Mouse (Mus musculus): ENCODE results near the gene Iqce. TPM values are rescaled to one million over a fixed set of nuclear protein-coding genes. Genes with fewer than 3 reads are reported as not detected.

Gene Iqce
- polyA plus RNA-seq, 1 experiment from 2014 or later, result 30.8 TPM

DNA sequence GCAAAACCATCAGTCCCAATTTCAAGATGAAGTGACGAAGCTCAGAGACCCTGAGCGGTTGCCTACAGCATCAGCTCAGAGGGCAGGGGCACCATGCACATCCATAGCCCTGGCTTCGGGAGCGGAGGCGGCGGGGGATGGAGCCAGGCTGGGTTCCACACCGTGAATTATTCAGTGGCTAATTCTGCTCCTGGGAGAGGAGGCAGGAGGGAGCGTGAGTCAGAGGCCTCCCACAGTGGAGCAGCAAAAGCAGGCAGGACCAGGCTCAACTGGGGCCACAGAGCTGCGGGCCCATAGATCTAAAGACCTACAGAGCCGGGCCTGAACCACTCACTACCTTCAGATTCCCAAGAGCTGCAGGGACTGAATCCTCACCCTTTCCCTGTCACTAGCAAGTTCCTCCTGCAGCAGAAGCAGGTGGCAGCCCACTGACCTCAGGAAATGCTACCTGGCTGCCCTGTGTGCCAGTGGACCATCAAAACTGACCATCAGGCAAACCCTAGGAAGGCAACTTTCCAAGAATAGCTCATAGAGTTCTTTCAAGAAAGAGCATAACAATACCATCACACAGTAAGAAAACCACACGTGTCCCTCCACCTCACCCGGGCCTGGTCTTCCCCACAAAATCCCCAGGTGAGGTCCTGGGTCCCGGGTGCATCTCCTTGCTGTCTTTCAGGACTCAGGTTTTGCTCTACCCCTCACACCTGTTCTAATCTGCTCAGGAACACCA, 55.0 kb downstream of the Iqce start:
- Histone ChIP-seq H3K4me2 (ENCODE audit: low read length) (peak overlapping the region; percentile 100), H3K9me3 (ENCODE audit: control insufficient read depth, low read length) (no peaks in the 10 kb centered on the region), H3K36me3 (ENCODE audit: control insufficient read depth, insufficient read depth) (peaks cover 5% of the 10 kb centered on the region; the same call in 1 of the 2 replicates), H3K27ac (ENCODE audit: low read length) (peak overlapping the region; percentile 93), H3K4me1 (replicated peaks; ENCODE audit: control insufficient read depth, insufficient read depth, low read length) (peaks cover 51% of the 10 kb centered on the region), H3K27me3 (replicated peaks; ENCODE audit: control insufficient read depth, insufficient read depth, low read length) (no peaks in the 10 kb centered on the region), H3K9ac (replicated peaks; ENCODE audit: low read depth, low read length) (peak overlapping the region; percentile 100), H3K4me3 (replicated peaks; ENCODE audit: low read length) (peak overlapping the region; percentile 100)
- WGBS, result 16% methylated on average over 13 of the region's 13 CpGs
- no peak for ATAC-seq

DNA sequence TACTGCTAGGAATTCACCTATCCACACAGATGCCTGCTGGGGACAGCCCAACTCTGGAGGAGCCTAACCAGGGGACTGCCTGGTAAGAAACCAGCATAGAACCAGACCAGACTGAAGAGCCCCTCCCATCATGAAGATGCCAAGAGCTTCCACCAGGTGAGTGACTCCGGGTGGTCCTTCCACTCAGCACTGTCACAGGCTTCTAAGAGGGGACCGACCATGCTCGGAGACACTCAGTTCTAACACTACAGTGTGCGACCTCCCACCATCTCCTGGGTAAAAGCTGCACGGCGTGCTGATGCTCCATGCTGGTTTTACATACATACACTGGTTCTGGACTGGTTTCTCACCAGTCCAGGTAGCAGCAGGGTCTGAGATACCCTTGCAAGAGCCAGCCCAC, 56.0 kb downstream of the Iqce start:
- H3K4me2 ChIP-seq (ENCODE audit: low read length), result peak overlapping the region; percentile 100
- H3K4me1 ChIP-seq (replicated peaks; ENCODE audit: control insufficient read depth, insufficient read depth, low read length), result peaks cover 57% of the 10 kb centered on the region
- 66% methylated on average over 6 of the region's 6 CpGs for WGBS
- H3K27me3 ChIP-seq (replicated peaks; ENCODE audit: control insufficient read depth, insufficient read depth, low read length), result no peaks in the 10 kb centered on the region
- H3K36me3 ChIP-seq (ENCODE audit: control insufficient read depth, insufficient read depth), result peaks cover 5% of the 10 kb centered on the region; the same call in 1 of the 2 replicates
- ATAC-seq, result no peak
- peak overlapping the region; percentile 100 for H3K4me3 ChIP-seq (replicated peaks; ENCODE audit: low read length)
- H3K9ac ChIP-seq (replicated peaks; ENCODE audit: low read depth, low read length), result peak overlapping the region; percentile 100
- no peaks in the 10 kb centered on the region for H3K9me3 ChIP-seq (ENCODE audit: control insufficient read depth, low read length)
- H3K27ac ChIP-seq (ENCODE audit: low read length), result no peak overlapping the region

DNA sequence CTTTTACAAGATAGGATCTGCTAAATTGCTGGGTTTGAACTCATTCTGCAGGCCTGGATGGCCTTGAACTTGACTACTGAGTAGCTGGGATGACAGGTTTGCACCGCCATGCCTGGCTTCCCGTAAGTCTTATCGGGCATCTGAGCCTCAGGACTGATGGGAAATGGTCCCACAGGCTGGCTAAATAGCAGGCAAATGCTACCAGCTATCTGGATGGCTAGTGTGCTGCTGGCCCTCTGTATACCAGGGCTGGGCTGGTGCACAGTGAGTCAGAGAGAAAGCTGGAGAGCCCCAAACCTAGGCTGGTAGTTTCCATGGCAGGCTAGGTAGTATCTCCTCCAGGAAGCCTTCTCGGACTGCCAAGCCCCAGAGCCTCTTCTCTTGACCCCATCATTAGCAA, 56.7 kb downstream of the Iqce start:
- Histone ChIP-seq H3K4me2 (ENCODE audit: low read length) (peak overlapping the region; percentile 100), H3K4me3 (replicated peaks; ENCODE audit: low read length) (peak overlapping the region; percentile 100; the same call in 1 of the 2 replicates), H3K9ac (replicated peaks; ENCODE audit: low read depth, low read length) (peak overlapping the region; percentile 45; the same call in 1 of the 2 replicates), H3K27me3 (replicated peaks; ENCODE audit: control insufficient read depth, insufficient read depth, low read length) (no peaks in the 10 kb centered on the region), H3K4me1 (replicated peaks; ENCODE audit: control insufficient read depth, insufficient read depth, low read length) (peaks cover 63% of the 10 kb centered on the region), H3K9me3 (ENCODE audit: control insufficient read depth, low read length) (no peaks in the 10 kb centered on the region), H3K27ac (ENCODE audit: low read length) (peak overlapping the region; percentile 16; the same call in 1 of the 2 replicates), H3K36me3 (ENCODE audit: control insufficient read depth, insufficient read depth) (peaks cover 5% of the 10 kb centered on the region; the same call in 1 of the 2 replicates)
- ATAC-seq, result no peak
- WGBS, result 75% methylated on average over 4 of the region's 4 CpGs

DNA sequence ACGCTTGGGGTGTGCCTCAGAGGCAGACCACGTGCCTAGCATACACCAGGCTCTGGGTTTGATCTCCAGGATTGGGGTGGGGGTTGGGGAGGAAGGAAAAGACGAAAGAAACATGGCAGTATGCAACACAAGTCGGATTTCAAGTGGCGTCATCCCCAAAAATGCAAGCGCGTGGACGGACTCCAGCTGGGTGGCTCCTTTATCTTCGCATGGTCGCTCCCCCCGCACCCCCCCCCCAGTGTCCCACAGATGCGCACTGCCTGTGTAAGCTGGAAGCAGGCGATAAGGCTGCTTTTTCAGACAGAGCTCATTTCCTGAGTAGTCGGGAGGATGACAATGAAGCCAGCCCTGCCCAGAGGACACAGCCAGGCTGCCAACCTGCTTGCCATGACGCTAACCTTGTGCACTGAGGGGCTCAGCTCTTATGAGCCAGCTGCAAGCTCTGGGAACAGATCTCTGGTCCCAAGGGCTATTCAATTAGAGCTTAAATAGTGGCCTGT, 57.4 kb downstream of the Iqce start:
- H3K9ac ChIP-seq (replicated peaks; ENCODE audit: low read depth, low read length), result peak overlapping the region; percentile 12; the same call in 1 of the 2 replicates
- peak overlapping the region; percentile 100 for H3K4me2 ChIP-seq (ENCODE audit: low read length)
- no peaks in the 10 kb centered on the region for H3K27me3 ChIP-seq (replicated peaks; ENCODE audit: control insufficient read depth, insufficient read depth, low read length)
- no peak for ATAC-seq
- H3K4me3 ChIP-seq (replicated peaks; ENCODE audit: low read length), result peak overlapping the region; percentile 1; the same call in 1 of the 2 replicates
- peaks cover 7% of the 10 kb centered on the region; the same call in 1 of the 2 replicates for H3K36me3 ChIP-seq (ENCODE audit: control insufficient read depth, insufficient read depth)
- WGBS, result 60% methylated on average over 15 of the region's 15 CpGs
- H3K27ac ChIP-seq (ENCODE audit: low read length), result peak overlapping the region; percentile 16; the same call in 1 of the 2 replicates
- no peaks in the 10 kb centered on the region for H3K9me3 ChIP-seq (ENCODE audit: control insufficient read depth, low read length)
- peaks cover 61% of the 10 kb centered on the region for H3K4me1 ChIP-seq (replicated peaks; ENCODE audit: control insufficient read depth, insufficient read depth, low read length)

DNA sequence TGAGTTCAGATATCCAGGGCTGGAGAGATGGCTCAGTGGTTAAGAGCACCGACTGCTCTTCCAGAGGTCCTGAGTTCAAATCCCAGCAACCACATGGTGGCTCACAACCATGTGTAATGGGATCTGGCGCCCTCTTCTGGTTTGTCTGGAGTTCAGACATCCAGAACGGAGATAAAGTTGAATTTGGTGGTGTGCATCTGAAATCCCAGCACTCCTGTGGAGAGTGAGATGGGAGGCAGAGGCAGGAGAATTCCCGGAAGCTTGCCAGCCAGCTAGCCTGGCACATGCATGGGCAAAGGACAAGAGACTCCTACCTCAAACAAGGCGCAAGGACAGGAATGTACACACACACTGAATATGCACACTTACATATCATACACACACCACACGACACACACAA, 57.9 kb downstream of the Iqce start:
- peak overlapping the region; percentile 100 for H3K4me2 ChIP-seq (ENCODE audit: low read length)
- H3K27me3 ChIP-seq (replicated peaks; ENCODE audit: control insufficient read depth, insufficient read depth, low read length), result no peaks in the 10 kb centered on the region
- H3K4me3 ChIP-seq (replicated peaks; ENCODE audit: low read length), result no peak overlapping the region
- H3K27ac ChIP-seq (ENCODE audit: low read length), result no peak overlapping the region
- WGBS, result 83% methylated on average over 6 of the region's 6 CpGs
- no peaks in the 10 kb centered on the region for H3K9me3 ChIP-seq (ENCODE audit: control insufficient read depth, low read length)
- H3K36me3 ChIP-seq (ENCODE audit: control insufficient read depth, insufficient read depth), result peaks cover 7% of the 10 kb centered on the region; the same call in 1 of the 2 replicates
- no peak for ATAC-seq
- no peak overlapping the region for H3K9ac ChIP-seq (replicated peaks; ENCODE audit: low read depth, low read length)
- peaks cover 56% of the 10 kb centered on the region for H3K4me1 ChIP-seq (replicated peaks; ENCODE audit: control insufficient read depth, insufficient read depth, low read length)

DNA sequence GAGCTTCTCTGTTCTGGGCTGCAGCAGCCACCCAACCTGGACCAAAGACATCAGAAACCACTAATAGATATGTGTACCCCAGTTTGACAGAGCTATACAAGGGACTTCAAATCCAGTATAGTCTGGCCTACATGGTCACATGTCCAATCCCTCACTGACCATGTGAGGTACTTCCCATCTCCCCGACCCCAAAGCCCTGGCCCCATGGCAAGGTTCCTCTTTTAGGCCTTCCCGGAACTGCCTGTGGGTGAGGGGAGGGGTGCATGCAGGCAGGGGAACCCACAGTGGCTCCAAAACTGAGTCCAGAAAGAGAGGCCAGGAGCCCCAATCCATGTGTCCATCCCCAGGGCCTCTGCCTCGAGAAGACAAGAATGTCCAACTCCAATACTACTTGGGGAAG, 60.1 kb downstream of the Iqce start:
- 62% methylated on average over 3 of the region's 3 CpGs for WGBS
- no peaks in the 10 kb centered on the region for H3K9me3 ChIP-seq (ENCODE audit: control insufficient read depth, low read length)
- peaks cover 7% of the 10 kb centered on the region; the same call in 1 of the 2 replicates for H3K36me3 ChIP-seq (ENCODE audit: control insufficient read depth, insufficient read depth)
- no peak for ATAC-seq
- H3K27ac ChIP-seq (ENCODE audit: low read length), result no peak overlapping the region
- H3K4me3 ChIP-seq (replicated peaks; ENCODE audit: low read length), result no peak overlapping the region
- H3K27me3 ChIP-seq (replicated peaks; ENCODE audit: control insufficient read depth, insufficient read depth, low read length), result no peaks in the 10 kb centered on the region
- H3K9ac ChIP-seq (replicated peaks; ENCODE audit: low read depth, low read length), result no peak overlapping the region
- H3K4me1 ChIP-seq (replicated peaks; ENCODE audit: control insufficient read depth, insufficient read depth, low read length), result peaks cover 57% of the 10 kb centered on the region
- H3K4me2 ChIP-seq (ENCODE audit: low read length), result no peak overlapping the region

DNA sequence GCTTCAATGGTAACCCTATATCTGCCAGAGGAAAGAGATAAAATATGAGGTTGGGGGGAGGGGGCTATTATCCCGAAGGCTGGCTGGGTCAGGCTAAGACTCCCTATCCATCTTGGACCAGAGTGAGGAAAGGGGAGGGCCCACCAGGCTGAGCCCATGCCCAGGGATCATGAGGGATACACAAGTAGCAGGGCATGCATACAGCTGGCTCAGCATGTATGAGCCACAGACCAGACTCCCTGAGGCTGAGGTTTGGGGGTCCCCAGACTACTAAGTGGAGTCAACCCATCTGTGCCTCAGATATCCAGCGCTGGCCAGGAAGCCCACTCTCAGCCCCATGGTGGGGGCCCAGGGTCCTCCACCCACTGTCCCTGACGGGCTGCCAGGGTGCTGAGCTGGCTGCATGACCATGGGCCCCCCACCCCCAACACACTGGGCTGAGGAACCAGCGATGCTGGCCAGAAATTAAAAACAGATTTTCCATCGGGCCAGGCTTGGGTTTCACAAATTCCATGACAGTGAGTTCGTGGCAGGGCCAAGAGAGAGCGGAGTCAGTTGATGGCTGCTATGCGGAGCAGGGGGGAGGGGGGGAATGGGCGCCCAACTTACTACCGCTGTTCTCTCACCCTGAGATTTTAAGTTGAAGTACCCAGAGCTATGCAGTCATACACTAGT, 60.8 kb downstream of the Iqce start:
- no peak overlapping the region for H3K4me3 ChIP-seq (replicated peaks; ENCODE audit: low read length)
- H3K27ac ChIP-seq (ENCODE audit: low read length), result no peak overlapping the region
- H3K27me3 ChIP-seq (replicated peaks; ENCODE audit: control insufficient read depth, insufficient read depth, low read length), result no peaks in the 10 kb centered on the region
- no peaks in the 10 kb centered on the region for H3K9me3 ChIP-seq (ENCODE audit: control insufficient read depth, low read length)
- no peak overlapping the region for H3K9ac ChIP-seq (replicated peaks; ENCODE audit: low read depth, low read length)
- H3K36me3 ChIP-seq (ENCODE audit: control insufficient read depth, insufficient read depth), result peaks cover 7% of the 10 kb centered on the region; the same call in 1 of the 2 replicates
- no peak overlapping the region for H3K4me2 ChIP-seq (ENCODE audit: low read length)
- WGBS, result 62% methylated on average over 10 of the region's 10 CpGs
- peaks cover 54% of the 10 kb centered on the region for H3K4me1 ChIP-seq (replicated peaks; ENCODE audit: control insufficient read depth, insufficient read depth, low read length)
- ATAC-seq, result 0 out of 2 replicates have a peak, but pooled peaks have one; percentile 14

DNA sequence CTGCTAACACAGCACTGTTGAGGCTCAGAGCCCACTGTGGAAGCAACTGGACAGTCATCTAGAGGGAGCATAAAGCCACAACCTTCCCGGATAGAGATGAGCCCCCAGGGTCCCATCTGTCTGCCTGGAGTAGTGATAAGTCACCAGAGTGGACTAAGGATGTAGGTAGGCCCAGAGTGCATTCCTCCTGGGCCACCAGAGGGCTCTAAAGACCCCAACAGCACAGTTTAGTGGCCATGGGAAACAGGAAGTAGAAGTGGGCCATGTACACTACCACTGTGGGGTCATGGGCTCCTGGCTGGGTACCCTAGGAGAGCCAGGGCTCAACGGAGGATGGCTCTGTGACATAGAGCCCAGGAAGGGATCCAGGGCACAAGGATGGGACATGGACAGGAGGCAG, 61.4 kb downstream of the Iqce start:
- peaks cover 12% of the 10 kb centered on the region; the same call in 1 of the 2 replicates for H3K36me3 ChIP-seq (ENCODE audit: control insufficient read depth, insufficient read depth)

DNA sequence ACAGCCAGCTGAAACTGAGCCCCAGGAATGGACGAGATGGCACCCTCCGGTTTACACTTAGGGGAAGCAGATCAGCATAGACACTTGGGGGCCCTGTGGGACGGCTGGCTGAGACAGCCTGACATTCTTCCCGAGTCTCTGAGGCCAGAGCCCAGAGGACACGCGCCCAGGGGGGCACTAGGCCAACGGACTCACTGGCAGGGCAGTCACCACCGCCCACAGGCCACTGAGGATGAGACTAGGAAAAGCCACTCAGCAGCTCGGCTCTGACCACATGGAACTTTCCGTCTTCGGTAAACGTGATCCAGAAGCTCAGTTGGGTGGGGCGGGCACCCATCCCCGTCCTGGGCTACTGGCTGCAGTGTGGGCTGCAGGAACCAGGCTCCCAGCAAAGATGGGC, 62.3 kb downstream of the Iqce start:
- no peak overlapping the region for H3K4me3 ChIP-seq (replicated peaks; ENCODE audit: low read length)
- 83% methylated on average over 14 of the region's 14 CpGs for WGBS
- no peak overlapping the region for H3K27ac ChIP-seq (ENCODE audit: low read length)
- H3K4me1 ChIP-seq (replicated peaks; ENCODE audit: control insufficient read depth, insufficient read depth, low read length), result peaks cover 39% of the 10 kb centered on the region
- peaks cover 21% of the 10 kb centered on the region for H3K36me3 ChIP-seq (ENCODE audit: control insufficient read depth, insufficient read depth)
- no peak overlapping the region for H3K4me2 ChIP-seq (ENCODE audit: low read length)
- ATAC-seq, result no peak
- H3K27me3 ChIP-seq (replicated peaks; ENCODE audit: control insufficient read depth, insufficient read depth, low read length), result no peaks in the 10 kb centered on the region
- no peak overlapping the region for H3K9ac ChIP-seq (replicated peaks; ENCODE audit: low read depth, low read length)
- no peaks in the 10 kb centered on the region for H3K9me3 ChIP-seq (ENCODE audit: control insufficient read depth, low read length)

More for the DNA sequence above, 61.4 kb downstream of the Iqce start:
- 79% methylated on average over 2 of the region's 2 CpGs for WGBS
- Histone ChIP-seq H3K27ac (ENCODE audit: low read length) (no peak overlapping the region), H3K4me2 (ENCODE audit: low read length) (no peak overlapping the region), H3K4me3 (replicated peaks; ENCODE audit: low read length) (no peak overlapping the region), H3K9ac (replicated peaks; ENCODE audit: low read depth, low read length) (no peak overlapping the region), H3K27me3 (replicated peaks; ENCODE audit: control insufficient read depth, insufficient read depth, low read length) (no peaks in the 10 kb centered on the region), H3K9me3 (ENCODE audit: control insufficient read depth, low read length) (no peaks in the 10 kb centered on the region), H3K4me1 (replicated peaks; ENCODE audit: control insufficient read depth, insufficient read depth, low read length) (peaks cover 48% of the 10 kb centered on the region)
- ATAC-seq, result no peak

Measured in forebrain, embryonic 16.5 days (tissue).